Mouse (Mus musculus): ENCODE measurements around the gene Ano10. TPM values are rescaled to one million over a fixed set of nuclear protein-coding genes. Genes with fewer than 3 reads are reported as not detected.

Gene Ano10
- total RNA-seq, 4 experiments from 2014 or later = 114 to 261 (median 181) TPM

- no peak for DNase-seq (ENCODE audit: low spot score)
Observed at GRCm38 (mm10) chr9:122245471-122245870, 48.8 kb downstream of the Ano10 start.

GRCm38 (mm10) chr9:122244800-122245165 is 49.4 kb downstream of the Ano10 start:
- no peak for DNase-seq (ENCODE audit: low spot score)

- peak; percentile 47 for DNase-seq (ENCODE audit: low spot score)
Observed at GRCm38 (mm10) chr9:122244080-122244799, 50.0 kb downstream of the Ano10 start.

- no peak for DNase-seq (ENCODE audit: low spot score)
Observed at GRCm38 (mm10) chr9:122243297-122243696, 50.9 kb downstream of the Ano10 start.

GRCm38 (mm10) chr9:122242856-122243255 is 51.4 kb downstream of the Ano10 start:
- DNase-seq (ENCODE audit: low spot score) = no peak

- DNase-seq (ENCODE audit: low spot score) = no peak
Observed at GRCm38 (mm10) chr9:122241812-122242400, 52.3 kb downstream of the Ano10 start.

- no peak for DNase-seq (ENCODE audit: low spot score)
Observed at GRCm38 (mm10) chr9:122240629-122241199, 53.5 kb downstream of the Ano10 start.

- DNase-seq (ENCODE audit: low spot score) = no peak
Observed at GRCm38 (mm10) chr9:122234741-122235140, 59.5 kb downstream of the Ano10 start.

GRCm38 (mm10) chr9:122233972-122234345 is 60.3 kb downstream of the Ano10 start:
- no peak for DNase-seq (ENCODE audit: low spot score)

GRCm38 (mm10) chr9:122233316-122233971 is 60.8 kb downstream of the Ano10 start:
- DNase-seq (ENCODE audit: low spot score) = no peak

GRCm38 (mm10) chr9:122232912-122233311 is 61.3 kb downstream of the Ano10 start:
- no peak for DNase-seq (ENCODE audit: low spot score)

- no peak for DNase-seq (ENCODE audit: low spot score)
Observed at GRCm38 (mm10) chr9:122230701-122231100, 63.5 kb downstream of the Ano10 start.

GRCm38 (mm10) chr9:122226419-122226818 is 67.8 kb downstream of the Ano10 start:
- no peak for DNase-seq (ENCODE audit: low spot score)

- DNase-seq (ENCODE audit: low spot score) = peak; percentile 46
Observed at GRCm38 (mm10) chr9:122225309-122225708, 68.9 kb downstream of the Ano10 start.

- no peak for DNase-seq (ENCODE audit: low spot score)
Observed at GRCm38 (mm10) chr9:122223005-122223404, 71.2 kb downstream of the Ano10 start.

- DNase-seq (ENCODE audit: low spot score) = no peak
Observed at GRCm38 (mm10) chr9:122219934-122220333, 74.3 kb downstream of the Ano10 start.

- DNase-seq (ENCODE audit: low spot score) = no peak
Observed at GRCm38 (mm10) chr9:122216945-122217529, 77.2 kb downstream of the Ano10 start.

- DNase-seq (ENCODE audit: low spot score) = no peak
Observed at GRCm38 (mm10) chr9:122215118-122215517, 79.1 kb downstream of the Ano10 start.

- no peak for DNase-seq (ENCODE audit: low spot score)
Observed at GRCm38 (mm10) chr9:122208311-122208710, 85.9 kb downstream of the Ano10 start.

GRCm38 (mm10) chr9:122205543-122206200 is 88.6 kb downstream of the Ano10 start:
- DNase-seq (ENCODE audit: low spot score) = no peak

GRCm38 (mm10) chr9:122204508-122204907 is 89.7 kb downstream of the Ano10 start:
- no peak for DNase-seq (ENCODE audit: low spot score)

- DNase-seq (ENCODE audit: low spot score) = peak; percentile 86
Observed at GRCm38 (mm10) chr9:122199253-122199652, 95.0 kb downstream of the Ano10 start.

Measured in heart, adult 8-10 months (tissue).